Mouse (Mus musculus): ENCODE measurements around the gene AW551984.

AW551984 gene

DNA sequence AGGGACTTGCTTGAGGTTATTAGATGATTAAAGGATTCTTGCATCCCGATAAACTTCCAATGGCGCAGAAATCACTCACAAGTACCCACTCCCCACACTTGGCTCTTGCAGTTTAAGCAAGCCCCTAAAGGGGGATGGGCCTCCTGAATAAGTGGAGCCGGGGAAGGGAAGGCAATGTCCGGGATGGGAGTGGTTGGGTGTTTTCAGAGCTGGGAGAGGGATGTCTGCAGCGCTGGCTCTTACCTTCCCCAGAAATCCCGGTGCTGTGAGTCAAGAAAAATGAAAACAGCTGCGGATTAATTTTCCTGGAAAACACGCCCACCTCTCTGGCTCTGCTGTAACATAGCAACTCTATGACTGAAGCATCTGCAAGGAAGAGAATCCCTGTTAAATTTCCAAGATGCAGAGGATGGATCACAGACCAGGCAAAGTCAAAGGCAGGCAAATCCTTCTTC lies at the start of gene AW551984:
Gene AW551984 (minus strand): TSS at position 405 of the 455 bp plus-strand sequence.
- peak; percentile 6 for DNase-seq (ENCODE audit: low read depth, low spot score)

DNA sequence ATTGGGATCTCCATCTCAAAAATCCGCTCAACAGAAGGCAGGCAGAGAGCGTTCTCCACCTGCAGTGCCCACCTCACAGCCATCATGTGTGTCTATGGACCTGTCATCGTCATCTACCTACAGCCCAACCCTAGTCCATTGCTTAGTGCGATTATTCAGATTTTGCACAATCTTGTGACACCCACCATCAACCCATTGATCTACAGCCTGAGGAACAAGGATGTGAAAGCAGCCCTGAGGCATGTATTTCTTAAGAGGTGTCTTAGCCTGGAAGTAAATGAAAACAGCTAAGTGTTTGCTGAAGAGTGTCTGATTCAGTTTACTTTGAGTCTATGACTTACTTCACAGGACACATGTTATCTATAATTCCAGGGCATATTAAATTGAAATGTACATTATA lies 43.2 kb upstream of the AW551984 start:
- no peak for DNase-seq (ENCODE audit: low read depth, low spot score)

DNA sequence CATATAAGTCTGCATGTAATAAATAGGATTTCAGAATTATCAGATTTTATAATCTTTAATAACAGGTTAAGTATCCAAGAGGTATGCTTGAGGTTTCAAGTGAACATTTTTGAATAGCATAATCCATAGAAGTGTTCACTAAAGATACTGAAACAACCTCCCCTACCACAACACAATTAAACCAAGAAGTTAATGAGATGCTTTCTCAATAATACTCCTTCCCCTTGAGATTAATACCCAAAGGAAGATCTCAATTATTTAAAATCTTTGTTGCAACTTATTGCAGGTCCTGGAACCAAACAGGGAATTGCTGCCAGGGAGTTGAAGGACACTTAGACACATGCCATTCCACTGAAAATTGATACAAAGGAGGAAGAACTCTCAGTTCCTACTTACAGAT lies 40.6 kb upstream of the AW551984 start, which contains the start of gene Olfr961:
Gene Olfr961 (plus strand): TSS at position 301 of the 400 bp plus-strand sequence.
- no peak for DNase-seq (ENCODE audit: low read depth, low spot score)

- DNase-seq (ENCODE audit: low read depth, low spot score) = peak; percentile 46
Observed at GRCm38 (mm10) chr9:39633913-39634594, 29.9 kb upstream of the AW551984 start.

DNA sequence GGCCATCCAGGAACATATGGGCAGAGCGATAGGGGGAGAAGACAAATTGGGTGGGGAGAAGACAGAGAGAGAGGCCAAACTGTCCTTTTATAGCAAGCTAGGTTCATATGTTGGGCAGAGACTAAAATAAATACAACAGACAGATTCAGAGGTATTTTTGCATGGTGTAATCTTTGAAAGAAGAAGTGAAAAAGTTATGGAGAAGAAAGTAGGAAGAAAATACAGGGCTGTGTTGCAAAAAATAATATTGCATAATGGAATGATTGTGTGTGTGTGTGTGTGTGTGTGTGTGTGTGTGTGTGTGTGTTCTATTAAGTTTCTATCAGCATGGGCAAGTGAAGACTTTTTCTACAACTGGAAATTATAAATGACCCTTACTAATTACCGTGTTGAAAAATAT lies 24.9 kb upstream of the AW551984 start:
- no peak for DNase-seq (ENCODE audit: low read depth, low spot score)

GRCm38 (mm10) chr9:39624711-39625110 lies 20.5 kb upstream of the AW551984 start:
- DNase-seq (ENCODE audit: low read depth, low spot score) = no peak

GRCm38 (mm10) chr9:39623783-39624182 lies 19.6 kb upstream of the AW551984 start:
- no peak for DNase-seq (ENCODE audit: low read depth, low spot score)

GRCm38 (mm10) chr9:39621073-39621472 lies 16.9 kb upstream of the AW551984 start, which contains the start of gene Olfr960:
Gene Olfr960 (plus strand): TSS chr9:39621373.
- DNase-seq (ENCODE audit: low read depth, low spot score) = no peak

GRCm38 (mm10) chr9:39611953-39612352 lies 7.8 kb upstream of the AW551984 start:
- no peak for DNase-seq (ENCODE audit: low read depth, low spot score)

GRCm38 (mm10) chr9:39610355-39610754 lies 6.2 kb upstream of the AW551984 start, which contains the start of gene Olfr148:
Gene Olfr148 (plus strand): TSS chr9:39610655.
- no peak for DNase-seq (ENCODE audit: low read depth, low spot score)

- no peak for DNase-seq (ENCODE audit: low read depth, low spot score)
Observed at GRCm38 (mm10) chr9:39608497-39608896, 4.3 kb upstream of the AW551984 start.

GRCm38 (mm10) chr9:39603333-39603845 lies 814 bp downstream of the AW551984 start:
- DNase-seq (ENCODE audit: low read depth, low spot score) = peak; percentile 14

DNA sequence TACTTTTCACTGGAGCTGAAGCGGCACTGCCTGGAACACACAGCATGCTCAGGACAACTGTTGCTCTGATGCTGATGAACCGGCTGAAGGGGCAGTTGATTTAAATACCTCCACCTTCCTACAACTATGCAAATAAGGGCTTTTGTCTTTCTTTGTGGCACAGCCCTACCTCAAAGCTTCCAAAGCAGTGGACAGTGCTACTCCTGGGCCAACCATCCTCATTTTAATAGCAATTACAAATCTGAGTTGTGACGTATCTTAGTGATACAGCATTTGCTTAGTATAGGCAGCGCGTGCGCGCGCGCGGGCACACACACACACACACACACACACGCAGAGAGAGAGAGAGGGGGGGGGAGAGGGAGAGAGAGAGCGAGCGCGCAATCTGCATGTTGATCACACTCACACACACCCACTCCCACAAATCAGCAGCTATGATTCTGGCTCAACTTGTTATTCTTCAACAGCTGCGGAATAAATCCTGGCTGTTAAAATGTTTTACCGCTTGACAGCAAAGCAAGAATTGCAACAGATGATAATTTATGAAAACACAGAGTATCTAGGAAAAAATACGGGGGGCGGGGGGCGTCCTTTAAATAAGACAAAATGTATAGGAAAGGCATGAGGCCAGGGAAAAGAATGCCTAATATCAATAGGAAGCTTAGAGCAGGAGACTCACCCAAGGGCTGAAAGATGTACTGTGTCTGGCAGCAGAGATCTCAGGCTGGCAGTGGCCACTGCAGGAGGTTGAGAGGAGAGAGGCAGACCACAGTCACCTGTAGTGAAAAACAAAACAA lies 1.5 kb downstream of the AW551984 start:
- DNase-seq (ENCODE audit: low read depth, low spot score) = peak; percentile 59

DNA sequence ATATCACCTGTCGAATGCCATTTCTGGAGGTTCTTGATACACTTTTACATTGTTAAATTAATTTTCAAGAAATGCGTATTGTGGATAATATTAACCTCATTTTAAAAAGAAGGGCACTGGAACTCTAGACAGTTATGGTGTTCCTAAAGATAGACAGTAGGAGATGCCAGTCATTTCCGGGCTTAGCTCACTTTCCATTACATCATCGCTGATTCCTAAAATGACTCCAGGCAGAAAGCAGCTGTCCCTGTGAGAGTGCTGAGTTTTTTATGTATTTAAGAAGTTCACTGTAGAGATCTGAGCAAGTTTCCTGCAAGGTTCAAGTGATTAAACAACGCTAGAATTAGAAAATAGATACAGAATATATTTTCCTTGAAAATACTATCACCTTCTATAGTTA lies 27.2 kb downstream of the AW551984 start:
- no peak for DNase-seq (ENCODE audit: low read depth, low spot score)

GRCm38 (mm10) chr9:39575469-39575868 lies 28.7 kb downstream of the AW551984 start, which contains the start of gene Olfr959:
Gene Olfr959 (minus strand): TSS chr9:39575569.
- DNase-seq (ENCODE audit: low read depth, low spot score) = no peak

- DNase-seq (ENCODE audit: low read depth, low spot score) = no peak
Observed at GRCm38 (mm10) chr9:39558349-39558647, 45.9 kb downstream of the AW551984 start.

GRCm38 (mm10) chr9:39557529-39558348 lies 46.5 kb downstream of the AW551984 start:
- peak; percentile 76 for DNase-seq (ENCODE audit: low read depth, low spot score)

GRCm38 (mm10) chr9:39553946-39554345 lies 50.3 kb downstream of the AW551984 start, which contains the start of gene Olfr958:
Gene Olfr958 (minus strand): TSS chr9:39554054.
- DNase-seq (ENCODE audit: low read depth, low spot score) = no peak

GRCm38 (mm10) chr9:39550806-39551205 lies 53.4 kb downstream of the AW551984 start:
- DNase-seq (ENCODE audit: low read depth, low spot score) = no peak
